Mouse (Mus musculus): Measurements from ENCODE around the gene Lrrc45.
"Not testable (repeated sequence)": the region's sequence is repeated elsewhere in the genome, so short reads cannot be mapped to it uniquely, and the experiment has no call there.

The Lrrc45 gene

GRCm38 (mm10) chr11:120728530-120729240 is 15.0 kb downstream of the Lrrc45 start:
- DNase-seq, result no peak

DNA sequence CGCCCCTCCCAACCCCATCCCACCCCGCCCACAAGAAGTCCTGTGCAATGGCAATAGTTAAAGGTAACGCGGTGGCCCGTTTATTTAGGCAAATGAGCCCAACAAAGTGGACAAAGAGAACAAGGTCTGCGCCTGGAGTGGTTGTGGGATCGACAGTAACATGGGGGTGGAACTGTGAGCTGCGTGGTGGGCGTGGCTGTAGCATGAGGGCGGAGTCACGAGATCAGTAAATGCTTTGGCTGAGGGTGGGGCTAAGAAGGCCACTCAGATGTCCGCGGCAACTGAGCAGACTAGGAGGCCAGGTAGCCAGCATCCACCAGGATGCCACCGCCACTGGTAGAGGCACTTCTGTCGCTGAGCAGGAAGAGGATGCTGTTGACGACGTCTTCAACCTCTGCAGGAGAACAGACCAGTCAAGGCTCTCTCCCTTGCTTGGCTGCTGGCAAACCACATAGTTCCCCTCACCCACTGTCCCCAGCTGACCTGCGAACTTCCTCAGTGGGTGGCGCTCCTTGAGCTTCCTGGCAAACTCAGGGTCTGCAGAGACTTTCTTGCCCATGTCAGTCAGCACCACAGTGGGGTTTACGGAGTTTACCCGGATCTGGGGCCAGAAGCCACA is 15.8 kb downstream of the Lrrc45 start:
- DNase-seq, result peak; percentile 75

DNA sequence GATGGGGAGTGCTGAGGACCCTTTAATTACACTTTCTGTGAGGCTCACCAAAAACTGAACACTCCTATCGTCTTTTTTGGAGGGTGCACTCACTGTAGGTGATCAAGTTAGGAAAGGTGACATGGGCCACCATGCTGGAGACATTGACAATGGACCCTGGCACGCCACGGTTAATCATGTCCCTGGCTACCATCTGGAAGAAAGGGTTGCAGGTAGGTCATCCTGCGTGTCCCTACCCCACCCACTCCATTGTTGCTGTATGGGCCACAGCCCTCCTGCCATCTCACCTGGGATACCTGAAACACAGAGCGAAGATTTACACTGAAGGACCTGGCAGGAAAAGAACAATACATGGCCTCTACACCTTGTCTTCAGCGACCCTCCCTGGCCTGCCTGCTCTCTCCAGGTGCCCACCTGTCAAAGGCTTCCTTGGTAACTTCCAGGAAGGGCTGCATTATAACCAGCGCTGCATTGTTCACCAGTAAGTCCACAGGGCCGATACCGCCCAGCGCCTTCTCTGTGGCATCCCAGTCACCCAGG is 16.7 kb downstream of the Lrrc45 start:
- no peak for DNase-seq

- no peak for DNase-seq
These were observed 17.7 kb downstream of the Lrrc45 start for GRCm38 (mm10) chr11:120731395-120731794.

- DNase-seq, result peak; percentile 39
These were observed 18.3 kb downstream of the Lrrc45 start, which contains the start of gene Cbr2 for GRCm38 (mm10) chr11:120731858-120732680. Cbr2 (minus strand) TSS chr11:120732114.

- peak; percentile 75 for DNase-seq
These were observed 19.8 kb downstream of the Lrrc45 start for GRCm38 (mm10) chr11:120733521-120733920.

- DNase-seq, result no peak
These were observed 22.7 kb downstream of the Lrrc45 start for GRCm38 (mm10) chr11:120736424-120736823.

GRCm38 (mm10) chr11:120740981-120741380 is 27.3 kb downstream of the Lrrc45 start:
- DNase-seq, result no peak

DNA sequence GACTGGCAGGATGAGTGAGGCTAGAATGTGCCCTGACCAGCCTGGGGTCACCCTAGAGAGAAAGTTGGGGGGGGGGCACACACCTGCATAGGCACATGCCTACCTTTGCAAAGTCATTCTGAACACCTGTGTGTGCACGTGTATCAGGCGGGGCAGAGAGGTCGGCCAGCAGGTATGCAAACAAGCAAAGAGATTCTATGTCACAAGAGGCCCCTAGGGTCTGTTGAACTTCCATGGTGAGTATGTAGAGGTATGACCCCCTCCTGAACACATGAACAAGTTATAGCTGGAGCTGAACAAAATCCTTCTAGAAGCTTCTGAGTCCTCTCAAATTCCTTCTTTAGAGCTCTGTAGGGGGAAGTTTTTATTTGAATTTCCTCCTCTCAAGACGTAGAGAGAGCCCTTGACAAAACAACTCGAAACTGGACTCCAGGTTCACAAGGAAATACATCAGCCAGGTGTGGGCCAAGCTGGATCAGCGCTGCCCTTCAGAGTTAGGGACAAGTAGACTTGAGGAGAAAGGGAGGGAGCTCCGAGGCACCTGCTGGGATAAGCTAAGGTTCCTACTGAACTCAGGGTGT is 30.5 kb downstream of the Lrrc45 start:
- DNase-seq, result no peak

DNA sequence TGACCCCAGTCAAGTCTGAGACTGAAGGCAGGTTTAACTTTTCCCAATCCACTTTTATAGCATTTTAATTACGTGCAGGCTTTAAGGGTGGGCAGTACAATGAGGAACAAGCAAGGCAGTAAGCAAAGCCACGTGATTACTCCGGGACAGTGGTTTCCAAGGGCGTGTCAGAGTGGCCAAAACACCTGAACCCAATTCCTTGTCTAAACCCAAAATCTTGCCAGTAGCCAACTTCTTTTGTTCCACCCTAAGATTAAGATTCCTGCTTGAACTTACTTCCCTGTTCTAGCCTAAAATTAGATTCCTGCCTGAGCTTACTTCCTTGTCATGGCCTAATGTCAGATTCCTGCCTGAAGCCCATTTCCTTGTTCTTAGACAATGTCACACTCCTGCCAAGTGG is 34.2 kb downstream of the Lrrc45 start:
- DNase-seq, result no peak

GRCm38 (mm10) chr11:120749430-120749829 is 35.7 kb downstream of the Lrrc45 start:
- DNase-seq, result peak; percentile 47

GRCm38 (mm10) chr11:120751606-120752005 is 37.9 kb downstream of the Lrrc45 start:
- DNase-seq, result no peak

GRCm38 (mm10) chr11:120760236-120760635 is 46.5 kb downstream of the Lrrc45 start:
- no peak for DNase-seq

GRCm38 (mm10) chr11:120761811-120762671 is 48.3 kb downstream of the Lrrc45 start:
- no peak for DNase-seq

DNA sequence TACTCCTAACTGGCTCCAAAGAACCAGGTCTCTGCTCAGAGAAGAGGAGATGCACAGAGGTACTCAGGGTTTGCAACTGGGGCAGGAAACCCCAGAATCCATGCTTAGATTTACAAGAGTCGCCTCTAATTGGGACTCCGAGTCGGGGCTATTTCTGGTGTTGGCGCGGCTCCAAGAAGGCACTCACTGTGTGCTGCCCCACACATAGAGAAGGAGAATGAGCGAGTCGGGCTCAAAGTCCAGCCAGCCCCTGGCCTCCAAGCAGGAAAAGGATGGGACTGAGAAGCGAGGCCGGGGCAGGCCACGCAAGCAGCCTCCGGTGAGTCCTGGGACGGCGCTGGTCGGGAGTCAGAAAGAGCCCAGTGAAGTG is 48.9 kb downstream of the Lrrc45 start, which contains the start of gene Hmga1b:
Hmga1b (plus strand) TSS at position 123 of the 370 bp plus-strand sequence.
- DNase-seq, result not testable (repeated sequence)

- DNase-seq, result not testable (repeated sequence)
These were observed 49.6 kb downstream of the Lrrc45 start for GRCm38 (mm10) chr11:120763121-120763999.

GRCm38 (mm10) chr11:120767023-120767422 is 53.3 kb downstream of the Lrrc45 start:
- not testable (repeated sequence) for DNase-seq

DNA sequence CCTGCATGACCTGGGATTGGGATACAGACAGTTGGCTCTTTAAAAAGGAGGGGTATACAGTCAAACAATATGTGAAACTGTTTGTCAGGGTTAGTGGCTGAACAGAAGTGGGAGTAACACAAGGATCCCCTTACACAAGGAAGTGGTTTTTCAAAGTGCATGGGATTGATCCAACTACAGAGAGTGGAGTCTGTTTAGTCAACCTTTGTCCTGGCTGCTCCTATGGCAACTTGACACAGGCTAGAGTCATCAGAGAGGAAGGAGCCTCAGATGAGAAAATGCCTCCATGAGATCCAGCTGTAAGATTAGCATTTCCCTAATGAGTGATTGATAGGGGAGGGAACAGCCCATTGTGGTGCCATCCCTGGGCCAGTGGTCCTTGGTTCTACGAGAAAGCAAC is 54.5 kb downstream of the Lrrc45 start:
- no peak for DNase-seq

Data from kidney, postnatal 10 days (tissue).